Mouse (Mus musculus): ENCODE measurements around the gene Klhl10. TPM values are rescaled to one million over a fixed set of nuclear protein-coding genes. Genes with fewer than 3 reads are reported as not detected.

Gene Klhl10
- polyA plus RNA-seq, 1 experiment = 0.13 TPM

GRCm38 (mm10) chr11:100414914-100415822 lies 26.5 kb upstream of the Klhl10 start, which contains the start of gene Fkbp10:
TSS of gene Fkbp10 (plus strand) at chr11:100415697.
- H3K4me3 ChIP-seq (ENCODE audit: insufficient read depth, low read depth, low read length) = peak within 1 kb of the TSS; percentile 72
- 7% methylated on average over 31 of the region's 31 CpGs for WGBS
- peak; percentile 51 for DNase-seq
- no peaks in the 10 kb centered on the region for H3K4me1 ChIP-seq (ENCODE audit: control insufficient read depth, insufficient read depth, low read length)
- peak within 1 kb of the TSS; percentile 51 for H3K27ac ChIP-seq (ENCODE audit: insufficient read depth, low read depth, low read length)
- no peaks in the 10 kb centered on the region for H3K27me3 ChIP-seq (replicated peaks; ENCODE audit: control insufficient read depth, insufficient read depth, low read length)
- TF ChIP-seq CTCF (conservative IDR thresholded peaks at IDR 0.05; ENCODE audit: insufficient read depth, insufficient read length, low read depth, low read length) (no peak), POLR2A (IDR thresholded peaks at IDR 0.05; ENCODE audit: low read depth, low read length) (no peak)
- no peaks in the 10 kb centered on the region for H3K36me3 ChIP-seq (ENCODE audit: control insufficient read depth, insufficient read depth, low read length)

- WGBS = 34% methylated on average over 8 of the region's 8 CpGs
- no peak for DNase-seq
- no peaks in the 10 kb centered on the region for H3K4me1 ChIP-seq (ENCODE audit: control insufficient read depth, insufficient read depth, low read length)
- H3K27ac ChIP-seq (ENCODE audit: insufficient read depth, low read depth, low read length) = no peak overlapping the region
- no peaks in the 10 kb centered on the region for H3K36me3 ChIP-seq (ENCODE audit: control insufficient read depth, insufficient read depth, low read length)
- no peaks in the 10 kb centered on the region for H3K27me3 ChIP-seq (replicated peaks; ENCODE audit: control insufficient read depth, insufficient read depth, low read length)
- H3K4me3 ChIP-seq (ENCODE audit: insufficient read depth, low read depth, low read length) = no peak overlapping the region
- TF ChIP-seq POLR2A (IDR thresholded peaks at IDR 0.05; ENCODE audit: low read depth, low read length) (no peak), CTCF (conservative IDR thresholded peaks at IDR 0.05; ENCODE audit: insufficient read depth, insufficient read length, low read depth, low read length) (no peak)
Measured at GRCm38 (mm10) chr11:100421537-100421936, 20.2 kb upstream of the Klhl10 start.

- H3K4me3 ChIP-seq (ENCODE audit: insufficient read depth, low read depth, low read length) = no peak overlapping the region
- no peak for DNase-seq
- H3K4me1 ChIP-seq (ENCODE audit: control insufficient read depth, insufficient read depth, low read length) = no peaks in the 10 kb centered on the region
- H3K27me3 ChIP-seq (replicated peaks; ENCODE audit: control insufficient read depth, insufficient read depth, low read length) = no peaks in the 10 kb centered on the region
- no peaks in the 10 kb centered on the region for H3K36me3 ChIP-seq (ENCODE audit: control insufficient read depth, insufficient read depth, low read length)
- H3K27ac ChIP-seq (ENCODE audit: insufficient read depth, low read depth, low read length) = no peak overlapping the region
- WGBS = 95% methylated on average over 7 of the region's 7 CpGs
- TF ChIP-seq POLR2A (IDR thresholded peaks at IDR 0.05; ENCODE audit: low read depth, low read length) (no peak), CTCF (conservative IDR thresholded peaks at IDR 0.05; ENCODE audit: insufficient read depth, insufficient read length, low read depth, low read length) (no peak)
Measured at GRCm38 (mm10) chr11:100423836-100424235, 17.9 kb upstream of the Klhl10 start.

GRCm38 (mm10) chr11:100425851-100426250 lies 15.9 kb upstream of the Klhl10 start:
- 44% methylated on average over 7 of the region's 7 CpGs for WGBS
- Histone ChIP-seq H3K27me3 (replicated peaks; ENCODE audit: control insufficient read depth, insufficient read depth, low read length) (no peaks in the 10 kb centered on the region), H3K4me1 (ENCODE audit: control insufficient read depth, insufficient read depth, low read length) (no peaks in the 10 kb centered on the region), H3K36me3 (ENCODE audit: control insufficient read depth, insufficient read depth, low read length) (no peaks in the 10 kb centered on the region), H3K27ac (ENCODE audit: insufficient read depth, low read depth, low read length) (no peak overlapping the region), H3K4me3 (ENCODE audit: insufficient read depth, low read depth, low read length) (no peak overlapping the region)
- peak; percentile 81 for DNase-seq
- peak; percentile 86 for TF ChIP-seq CTCF (conservative IDR thresholded peaks at IDR 0.05; ENCODE audit: insufficient read depth, insufficient read length, low read depth, low read length)
- TF ChIP-seq POLR2A (IDR thresholded peaks at IDR 0.05; ENCODE audit: low read depth, low read length) = no peak

- DNase-seq = no peak
- 77% methylated on average over 3 of the region's 3 CpGs for WGBS
- no peaks in the 10 kb centered on the region for H3K4me1 ChIP-seq (ENCODE audit: control insufficient read depth, insufficient read depth, low read length)
- H3K36me3 ChIP-seq (ENCODE audit: control insufficient read depth, insufficient read depth, low read length) = no peaks in the 10 kb centered on the region
- no peak overlapping the region for H3K4me3 ChIP-seq (ENCODE audit: insufficient read depth, low read depth, low read length)
- H3K27ac ChIP-seq (ENCODE audit: insufficient read depth, low read depth, low read length) = no peak overlapping the region
- no peaks in the 10 kb centered on the region for H3K27me3 ChIP-seq (replicated peaks; ENCODE audit: control insufficient read depth, insufficient read depth, low read length)
- TF ChIP-seq POLR2A (IDR thresholded peaks at IDR 0.05; ENCODE audit: low read depth, low read length) = no peak
- no peak for TF ChIP-seq CTCF (conservative IDR thresholded peaks at IDR 0.05; ENCODE audit: insufficient read depth, insufficient read length, low read depth, low read length)
Measured at GRCm38 (mm10) chr11:100426820-100427219, 14.9 kb upstream of the Klhl10 start.

GRCm38 (mm10) chr11:100428612-100429199 lies 13.0 kb upstream of the Klhl10 start:
- 34% methylated on average over 9 of the region's 9 CpGs for WGBS
- DNase-seq = no peak
- no peak overlapping the region for H3K4me3 ChIP-seq (ENCODE audit: insufficient read depth, low read depth, low read length)
- H3K4me1 ChIP-seq (ENCODE audit: control insufficient read depth, insufficient read depth, low read length) = no peaks in the 10 kb centered on the region
- no peak overlapping the region for H3K27ac ChIP-seq (ENCODE audit: insufficient read depth, low read depth, low read length)
- no peaks in the 10 kb centered on the region for H3K36me3 ChIP-seq (ENCODE audit: control insufficient read depth, insufficient read depth, low read length)
- TF ChIP-seq POLR2A (IDR thresholded peaks at IDR 0.05; ENCODE audit: low read depth, low read length) = no peak
- no peak for TF ChIP-seq CTCF (conservative IDR thresholded peaks at IDR 0.05; ENCODE audit: insufficient read depth, insufficient read length, low read depth, low read length)
- no peaks in the 10 kb centered on the region for H3K27me3 ChIP-seq (replicated peaks; ENCODE audit: control insufficient read depth, insufficient read depth, low read length)

GRCm38 (mm10) chr11:100430052-100430451 lies 11.7 kb upstream of the Klhl10 start:
- H3K27me3 ChIP-seq (replicated peaks; ENCODE audit: control insufficient read depth, insufficient read depth, low read length) = no peaks in the 10 kb centered on the region
- no peak overlapping the region for H3K4me3 ChIP-seq (ENCODE audit: insufficient read depth, low read depth, low read length)
- TF ChIP-seq CTCF (conservative IDR thresholded peaks at IDR 0.05; ENCODE audit: insufficient read depth, insufficient read length, low read depth, low read length) = no peak
- TF ChIP-seq POLR2A (IDR thresholded peaks at IDR 0.05; ENCODE audit: low read depth, low read length) = no peak
- H3K36me3 ChIP-seq (ENCODE audit: control insufficient read depth, insufficient read depth, low read length) = no peaks in the 10 kb centered on the region
- no peaks in the 10 kb centered on the region for H3K4me1 ChIP-seq (ENCODE audit: control insufficient read depth, insufficient read depth, low read length)
- H3K27ac ChIP-seq (ENCODE audit: insufficient read depth, low read depth, low read length) = no peak overlapping the region
- 94% methylated on average over 7 of the region's 7 CpGs for WGBS
- DNase-seq = no peak

All from kidney, adult 2 months (tissue).